Mouse (Mus musculus): ENCODE results near the gene Stard10. TPM values are rescaled to one million over a fixed set of nuclear protein-coding genes. Genes with fewer than 3 reads are reported as not detected.

Stard10 gene
- polyA plus RNA-seq, 1 experiment from 2014 or later = 9.8 TPM

DNA sequence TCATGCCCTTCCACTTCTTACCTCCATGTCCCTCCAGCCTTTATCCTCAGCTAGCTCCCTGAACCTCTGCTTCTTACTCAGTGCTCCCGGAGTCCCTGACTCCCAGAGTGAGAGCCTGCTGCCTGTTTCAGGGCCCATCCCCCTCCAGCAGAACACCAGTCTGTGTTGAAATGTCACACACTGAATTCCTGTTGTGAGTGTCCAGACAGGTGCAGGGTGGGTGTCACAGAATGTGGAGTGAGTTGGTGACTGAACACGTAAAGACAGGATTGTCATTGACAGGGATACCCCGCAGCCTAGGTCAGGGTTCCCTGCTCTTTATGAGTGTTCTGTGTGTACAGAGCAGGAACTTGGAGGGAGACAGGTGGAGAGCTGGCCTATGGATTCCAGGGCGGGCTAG lies 28.0 kb downstream of the Stard10 start:
- no peaks in the 10 kb centered on the region for H3K36me3 ChIP-seq
- no peak overlapping the region for H3K27ac ChIP-seq
- H3K27me3 ChIP-seq (ENCODE audit: insufficient read depth, poor library complexity, severe bottlenecking) = peaks cover 40% of the 10 kb centered on the region
- no peak overlapping the region for H3K4me3 ChIP-seq
- DNase-seq (ENCODE audit: low spot score) = no peak
- H3K4me1 ChIP-seq (replicated peaks) = peaks cover 55% of the 10 kb centered on the region
- no peaks in the 10 kb centered on the region for H3K9me3 ChIP-seq
- 77% methylated on average over 4 of the region's 4 CpGs for WGBS

DNA sequence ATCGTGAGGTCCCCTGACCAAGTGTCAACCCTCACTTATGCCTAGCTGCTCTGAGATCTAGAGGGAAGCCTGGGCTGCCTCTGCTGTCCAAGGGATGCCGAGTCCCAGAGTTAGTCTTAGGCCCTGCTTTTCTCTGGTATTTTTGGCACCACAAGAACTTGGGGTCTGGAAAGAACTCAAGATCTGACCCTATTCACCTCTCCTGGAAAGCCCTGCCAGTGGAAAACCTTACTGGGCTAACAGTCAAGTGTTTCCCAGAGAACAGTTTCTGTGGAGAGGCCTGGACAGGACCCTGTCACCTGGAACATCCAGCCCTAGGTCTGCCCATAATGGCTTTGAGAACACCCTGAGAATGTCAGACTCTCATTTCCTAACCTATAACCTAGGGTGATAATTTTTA lies 30.1 kb downstream of the Stard10 start:
- Histone ChIP-seq H3K9me3 (no peaks in the 10 kb centered on the region), H3K4me3 (no peak overlapping the region), H3K27ac (no peak overlapping the region), H3K36me3 (no peaks in the 10 kb centered on the region), H3K27me3 (ENCODE audit: insufficient read depth, poor library complexity, severe bottlenecking) (peaks cover 47% of the 10 kb centered on the region), H3K4me1 (replicated peaks) (peaks cover 55% of the 10 kb centered on the region)
- no peak for DNase-seq (ENCODE audit: low spot score)
- WGBS = 77% methylated on average over 2 of the region's 2 CpGs

DNA sequence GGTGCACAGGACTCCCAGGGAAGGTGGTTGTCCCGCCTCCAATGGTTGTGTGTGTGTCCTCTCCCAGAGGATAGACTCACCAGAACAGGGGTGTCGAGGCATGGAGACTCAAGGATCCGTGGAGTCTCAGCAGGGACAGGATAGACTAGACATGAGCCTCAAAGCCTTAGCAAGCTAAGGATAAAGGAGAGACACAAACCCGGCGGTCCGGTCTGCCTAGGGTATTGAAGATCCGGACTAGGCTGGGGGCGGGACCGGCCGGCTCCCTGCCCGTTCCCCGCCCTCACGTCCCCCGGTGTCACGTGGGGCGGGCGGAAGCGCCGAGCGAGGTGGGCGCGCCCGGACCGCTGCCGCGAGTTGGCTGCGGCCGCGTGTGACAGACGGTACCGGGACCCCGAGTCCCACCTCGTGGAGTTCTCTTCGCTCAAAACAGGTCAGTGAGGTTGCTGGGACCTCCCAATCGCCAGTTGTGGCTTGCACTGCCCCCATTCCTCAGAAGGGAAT lies 30.9 kb downstream of the Stard10 start, which contains the start of gene Arap1:
Gene Arap1 (plus strand): TSS at position 301 of the 504 bp plus-strand sequence.
- H3K9me3 ChIP-seq = no peaks in the 10 kb centered on the region
- WGBS = under 1% methylated on average over 35 of the region's 35 CpGs
- H3K4me3 ChIP-seq = peak within 1 kb of the TSS; percentile 66
- no peaks in the 10 kb centered on the region for H3K36me3 ChIP-seq
- H3K27ac ChIP-seq = peak within 1 kb of the TSS; percentile 71
- peak; percentile 63 for DNase-seq (ENCODE audit: low spot score)
- H3K4me1 ChIP-seq (replicated peaks) = peaks cover 55% of the 10 kb centered on the region
- peaks cover 47% of the 10 kb centered on the region for H3K27me3 ChIP-seq (ENCODE audit: insufficient read depth, poor library complexity, severe bottlenecking)

DNA sequence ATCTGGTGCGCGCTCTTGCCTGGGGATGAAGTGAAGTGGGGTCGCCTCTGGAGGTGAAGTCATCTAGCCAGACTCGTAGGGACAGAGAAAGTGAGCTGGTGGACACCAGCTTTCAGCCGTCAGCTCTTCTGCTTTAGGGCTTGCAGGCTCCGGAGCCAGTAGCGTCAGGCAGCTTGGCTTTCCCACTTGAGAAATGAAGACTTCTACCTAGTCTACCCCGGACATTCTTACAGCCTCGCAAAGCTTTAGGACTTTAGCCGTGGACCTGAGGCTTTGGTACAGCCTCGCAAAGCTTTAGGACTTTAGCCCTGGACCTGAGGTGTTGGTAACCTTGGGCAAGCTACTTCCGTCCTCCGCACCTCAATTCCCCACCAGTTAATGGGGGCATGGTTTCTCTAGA lies 31.4 kb downstream of the Stard10 start:
- WGBS = 6% methylated on average over 13 of the region's 13 CpGs
- H3K4me3 ChIP-seq = peak overlapping the region; percentile 66

DNA sequence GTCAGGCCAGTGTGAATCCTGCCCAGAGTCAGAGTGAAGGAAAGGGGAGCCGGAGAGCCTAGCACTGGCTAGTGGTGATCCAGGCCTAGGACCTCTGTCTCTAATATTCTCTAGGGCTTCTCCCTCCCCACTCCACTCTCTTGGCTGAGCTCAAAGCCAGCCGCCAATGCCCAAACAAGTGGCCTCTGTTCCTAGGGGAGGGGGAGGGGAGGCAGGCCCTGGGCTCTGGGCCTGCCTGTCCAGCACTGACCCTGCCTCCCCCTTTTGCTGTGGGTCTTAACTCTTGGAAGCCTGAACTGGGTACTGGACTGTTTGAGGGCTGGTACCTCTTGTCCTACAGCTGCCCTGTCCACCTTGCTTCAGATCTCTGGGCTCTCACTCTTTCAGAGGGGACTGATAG lies 33.0 kb downstream of the Stard10 start:
- Histone ChIP-seq H3K27me3 (ENCODE audit: insufficient read depth, poor library complexity, severe bottlenecking) (peaks cover 47% of the 10 kb centered on the region), H3K4me3 (no peak overlapping the region), H3K9me3 (no peaks in the 10 kb centered on the region), H3K4me1 (replicated peaks) (peaks cover 57% of the 10 kb centered on the region), H3K36me3 (no peaks in the 10 kb centered on the region), H3K27ac (0 out of 2 replicates have a peak overlapping the region, but pooled peaks have one; percentile 41)
- WGBS = 30% methylated on average over 2 of the region's 2 CpGs
- DNase-seq (ENCODE audit: low spot score) = peak; percentile 36

More for the DNA sequence above, 31.4 kb downstream of the Stard10 start:
- H3K36me3 ChIP-seq = no peaks in the 10 kb centered on the region
- H3K4me1 ChIP-seq (replicated peaks) = peaks cover 54% of the 10 kb centered on the region
- no peaks in the 10 kb centered on the region for H3K9me3 ChIP-seq
- peak overlapping the region; percentile 71 for H3K27ac ChIP-seq
- H3K27me3 ChIP-seq (ENCODE audit: insufficient read depth, poor library complexity, severe bottlenecking) = peaks cover 47% of the 10 kb centered on the region
- peak; percentile 22 for DNase-seq (ENCODE audit: low spot score)

DNA sequence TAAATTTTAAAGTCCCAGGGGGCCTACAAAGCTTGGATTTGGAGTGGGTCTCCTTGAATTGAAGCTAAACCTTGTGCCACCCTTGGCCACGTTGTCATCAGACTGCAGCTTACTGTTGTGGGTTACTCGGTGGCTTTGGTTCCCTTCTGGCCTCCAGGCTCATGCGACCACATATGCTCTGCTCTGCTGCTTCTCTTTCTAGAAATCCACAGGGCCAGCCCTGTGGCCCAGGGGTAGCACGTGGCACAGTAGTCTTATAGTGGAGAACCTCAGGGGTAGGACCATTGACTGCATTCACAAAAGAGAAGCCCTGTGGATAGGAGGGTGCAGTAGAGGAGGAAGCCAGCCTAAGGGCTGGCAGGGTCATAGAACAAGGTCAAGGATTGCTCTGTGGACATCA lies 35.5 kb downstream of the Stard10 start:
- no peak overlapping the region for H3K27ac ChIP-seq
- no peak overlapping the region for H3K4me3 ChIP-seq
- peaks cover 30% of the 10 kb centered on the region for H3K27me3 ChIP-seq (ENCODE audit: insufficient read depth, poor library complexity, severe bottlenecking)
- H3K4me1 ChIP-seq (replicated peaks) = peaks cover 49% of the 10 kb centered on the region
- no peak for DNase-seq (ENCODE audit: low spot score)
- WGBS = 87% methylated on average over 4 of the region's 4 CpGs
- no peaks in the 10 kb centered on the region for H3K36me3 ChIP-seq
- no peaks in the 10 kb centered on the region for H3K9me3 ChIP-seq

DNA sequence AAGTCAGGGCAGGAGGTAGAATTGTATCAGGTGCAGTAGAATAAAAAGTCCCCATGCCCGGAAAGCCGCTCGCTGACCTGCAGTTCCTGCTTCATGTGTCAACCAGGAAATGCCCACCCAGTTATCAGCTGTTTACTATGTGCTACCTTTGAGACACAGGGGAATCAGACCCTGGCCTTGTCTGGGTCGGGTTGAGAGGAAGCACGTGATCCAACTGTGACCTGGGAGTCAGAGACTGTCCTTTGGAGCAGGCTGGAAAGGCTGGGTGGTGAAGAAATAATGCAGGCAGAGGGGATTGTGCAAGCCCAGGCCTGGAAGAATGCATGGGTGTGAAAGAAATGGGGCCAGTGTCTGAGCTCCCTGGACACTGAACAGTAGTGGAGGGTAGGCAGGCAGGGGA lies 37.5 kb downstream of the Stard10 start:
- Histone ChIP-seq H3K27me3 (ENCODE audit: insufficient read depth, poor library complexity, severe bottlenecking) (peaks cover 12% of the 10 kb centered on the region), H3K27ac (no peak overlapping the region), H3K4me3 (no peak overlapping the region), H3K9me3 (no peaks in the 10 kb centered on the region), H3K36me3 (no peaks in the 10 kb centered on the region), H3K4me1 (replicated peaks) (peaks cover 31% of the 10 kb centered on the region)
- 88% methylated on average over 5 of the region's 5 CpGs for WGBS
- DNase-seq (ENCODE audit: low spot score) = no peak

DNA sequence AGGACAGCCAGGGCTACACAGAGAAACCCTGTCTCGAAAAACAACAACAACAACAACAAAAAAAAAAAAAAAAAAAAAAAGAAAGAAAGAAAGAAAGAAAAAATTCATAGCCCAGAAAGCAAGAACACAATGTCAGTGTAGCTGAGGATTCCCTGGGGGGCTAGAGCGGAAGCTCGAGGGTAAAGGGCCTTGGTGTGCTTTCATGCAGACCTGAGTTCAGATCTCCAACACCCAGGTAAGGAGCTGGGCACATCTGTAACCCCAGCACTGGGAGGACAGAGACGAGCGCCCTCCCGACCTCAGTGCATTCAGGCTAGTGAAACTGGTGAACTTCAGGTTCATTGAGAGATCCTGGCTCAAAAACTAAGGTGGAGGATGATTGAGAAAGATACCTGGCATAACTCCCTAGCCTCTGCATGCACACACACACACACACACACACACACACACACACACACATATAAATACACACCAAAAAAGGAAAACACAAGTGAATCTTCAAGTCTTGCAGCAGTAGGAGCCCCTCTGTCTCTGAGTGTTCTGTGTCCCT lies 38.7 kb downstream of the Stard10 start:
- Histone ChIP-seq H3K9me3 (no peaks in the 10 kb centered on the region), H3K4me1 (replicated peaks) (peaks cover 23% of the 10 kb centered on the region), H3K36me3 (no peaks in the 10 kb centered on the region), H3K4me3 (no peak overlapping the region), H3K27me3 (ENCODE audit: insufficient read depth, poor library complexity, severe bottlenecking) (peaks cover under 1% of the 10 kb centered on the region; the same call in 1 of the 2 replicates), H3K27ac (no peak overlapping the region)
- 85% methylated on average over 6 of the region's 6 CpGs for WGBS
- DNase-seq (ENCODE audit: low spot score) = no peak

DNA sequence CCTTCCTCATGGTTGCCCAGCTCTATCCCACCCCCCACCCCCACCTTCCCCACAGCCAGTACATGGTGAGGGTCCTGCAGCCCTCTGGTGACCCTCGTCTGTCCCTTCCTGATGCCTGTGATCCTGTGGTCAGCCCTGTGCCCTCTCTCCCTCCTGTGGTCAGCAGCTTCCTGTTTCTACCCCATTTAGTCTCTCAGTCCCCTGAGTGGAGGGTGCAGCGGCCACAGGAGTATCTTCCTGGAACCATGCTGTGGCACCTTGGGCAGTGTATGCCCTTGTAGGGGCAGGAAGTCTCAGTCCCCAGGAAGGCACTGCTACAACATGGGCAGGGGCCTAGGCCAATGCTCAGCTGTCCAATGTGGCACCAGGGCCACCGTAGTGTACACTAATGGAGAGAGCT lies 40.0 kb downstream of the Stard10 start:
- WGBS = 59% methylated on average over 3 of the region's 3 CpGs
- H3K4me1 ChIP-seq (replicated peaks) = peaks cover 23% of the 10 kb centered on the region
- H3K9me3 ChIP-seq = no peaks in the 10 kb centered on the region
- no peaks in the 10 kb centered on the region; the same call in 1 of the 2 replicates for H3K27me3 ChIP-seq (ENCODE audit: insufficient read depth, poor library complexity, severe bottlenecking)
- DNase-seq (ENCODE audit: low spot score) = no peak
- peak overlapping the region; percentile 70 for H3K27ac ChIP-seq
- no peak overlapping the region for H3K4me3 ChIP-seq
- H3K36me3 ChIP-seq = no peaks in the 10 kb centered on the region

DNA sequence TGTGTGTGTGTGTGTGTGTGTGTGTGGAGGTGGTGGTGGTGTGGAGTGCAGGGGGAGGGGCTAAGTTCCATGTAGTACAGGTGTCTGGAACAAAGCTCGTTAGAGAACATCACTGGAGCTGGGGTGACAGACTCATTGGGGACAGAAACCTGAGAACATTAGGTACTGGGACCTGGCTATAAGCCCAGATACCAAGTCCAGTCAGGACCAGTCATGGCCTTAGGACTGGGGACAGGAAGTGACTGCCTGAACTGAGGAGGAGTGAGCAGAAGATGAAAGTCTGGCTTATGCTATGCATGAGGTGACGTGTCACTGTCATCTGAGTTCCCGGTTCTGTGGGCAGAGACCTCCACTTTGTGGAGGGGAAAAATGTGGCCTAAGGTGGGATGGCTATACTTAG lies 43.5 kb downstream of the Stard10 start:
- H3K4me3 ChIP-seq = no peak overlapping the region
- no peak for DNase-seq (ENCODE audit: low spot score)
- H3K27ac ChIP-seq = no peak overlapping the region
- peaks cover 25% of the 10 kb centered on the region for H3K4me1 ChIP-seq (replicated peaks)
- no peaks in the 10 kb centered on the region; the same call in 1 of the 2 replicates for H3K27me3 ChIP-seq (ENCODE audit: insufficient read depth, poor library complexity, severe bottlenecking)
- 81% methylated on average over 3 of the region's 3 CpGs for WGBS
- H3K9me3 ChIP-seq = no peaks in the 10 kb centered on the region
- H3K36me3 ChIP-seq = no peaks in the 10 kb centered on the region

DNA sequence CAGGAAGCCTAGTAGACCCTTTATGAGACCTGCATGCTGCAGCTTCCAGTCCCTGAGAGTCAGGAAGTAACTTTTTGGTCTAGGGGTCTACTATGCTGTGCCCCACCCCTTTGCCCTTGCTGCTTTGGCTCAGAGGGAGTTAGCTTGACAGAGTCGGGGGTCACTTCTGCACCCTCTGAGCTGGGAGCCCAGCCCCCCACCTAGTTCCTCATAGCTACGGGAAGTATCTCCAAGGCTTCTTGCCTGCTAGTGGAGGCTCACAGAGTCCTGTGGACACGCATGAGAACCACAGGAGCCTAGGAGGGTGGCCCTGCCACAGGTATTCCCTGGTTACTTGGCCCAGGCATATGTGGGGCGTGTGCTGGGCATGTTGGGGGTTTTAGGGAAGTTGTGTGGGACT lies 44.1 kb downstream of the Stard10 start:
- WGBS = 83% methylated on average over 4 of the region's 4 CpGs
- H3K27ac ChIP-seq = 0 out of 2 replicates have a peak overlapping the region, but pooled peaks have one; percentile 3

DNA sequence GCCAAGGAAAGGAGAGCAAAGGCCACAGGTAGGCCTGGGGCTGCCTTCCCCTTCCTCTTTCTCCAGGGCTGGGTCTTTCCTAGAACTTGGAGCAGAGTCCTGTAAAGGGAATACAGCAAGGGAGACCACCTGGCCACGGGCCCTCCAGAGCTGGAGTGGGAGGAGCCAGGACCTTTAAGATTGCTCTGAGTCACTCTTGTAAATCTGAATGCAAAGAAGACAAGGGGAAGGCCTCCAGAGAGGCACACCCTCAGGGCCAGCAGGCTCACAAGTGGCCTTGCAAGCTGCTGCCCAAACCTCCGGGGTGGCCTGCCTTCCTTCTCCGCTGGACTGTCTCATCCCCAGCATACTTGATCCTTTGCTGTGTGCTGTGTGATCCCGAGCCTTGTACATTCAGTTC lies 44.9 kb downstream of the Stard10 start:
- H3K4me1 ChIP-seq (replicated peaks) = peaks cover 17% of the 10 kb centered on the region
- no peak for DNase-seq (ENCODE audit: low spot score)
- H3K4me3 ChIP-seq = no peak overlapping the region
- 0 out of 2 replicates have a peak overlapping the region, but pooled peaks have one; percentile 3 for H3K27ac ChIP-seq
- WGBS = 72% methylated on average over 4 of the region's 4 CpGs
- no peaks in the 10 kb centered on the region; the same call in 1 of the 2 replicates for H3K27me3 ChIP-seq (ENCODE audit: insufficient read depth, poor library complexity, severe bottlenecking)
- no peaks in the 10 kb centered on the region for H3K36me3 ChIP-seq
- no peaks in the 10 kb centered on the region for H3K9me3 ChIP-seq

More for the DNA sequence above, 44.1 kb downstream of the Stard10 start:
- H3K4me1 ChIP-seq (replicated peaks) = peaks cover 24% of the 10 kb centered on the region
- DNase-seq (ENCODE audit: low spot score) = no peak
- H3K27me3 ChIP-seq (ENCODE audit: insufficient read depth, poor library complexity, severe bottlenecking) = no peaks in the 10 kb centered on the region; the same call in 1 of the 2 replicates
- H3K36me3 ChIP-seq = no peaks in the 10 kb centered on the region
- H3K9me3 ChIP-seq = no peaks in the 10 kb centered on the region
- no peak overlapping the region for H3K4me3 ChIP-seq

DNA sequence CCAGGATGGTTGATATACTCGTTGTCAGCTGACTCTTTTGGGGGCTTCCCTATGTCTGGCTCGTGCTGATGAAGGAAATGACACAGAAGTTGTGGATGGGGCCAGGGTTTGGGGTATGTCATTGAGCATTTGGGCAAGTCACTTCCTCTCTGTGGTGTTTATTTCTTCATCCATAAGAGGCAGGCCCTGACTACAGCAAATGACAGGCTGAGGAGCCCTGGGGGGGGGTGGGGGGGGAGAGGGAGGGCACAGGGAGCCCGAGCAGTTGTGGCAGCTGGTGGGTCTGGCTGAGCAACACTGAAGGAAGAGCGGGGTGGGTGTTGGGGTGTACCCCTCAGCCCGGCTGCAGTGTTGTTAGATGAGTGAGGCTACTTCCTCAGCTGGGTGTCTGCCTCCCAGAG lies 45.9 kb downstream of the Stard10 start:
- Histone ChIP-seq H3K36me3 (no peaks in the 10 kb centered on the region), H3K27ac (no peak overlapping the region), H3K27me3 (ENCODE audit: insufficient read depth, poor library complexity, severe bottlenecking) (no peaks in the 10 kb centered on the region), H3K4me1 (replicated peaks) (peaks cover 9% of the 10 kb centered on the region; the same call in 1 of the 2 replicates), H3K4me3 (no peak overlapping the region), H3K9me3 (no peaks in the 10 kb centered on the region)
- no peak for DNase-seq (ENCODE audit: low spot score)
- WGBS = 74% methylated on average over 5 of the region's 5 CpGs

Measured in hindbrain, embryonic 10.5 days (tissue).